Mouse (Mus musculus) MEL (cell line): Measurements from ENCODE around the gene Slc7a6os. TPM values are rescaled to one million over a fixed set of nuclear protein-coding genes. Genes with fewer than 3 reads are reported as not detected.

ENCODE experiments used
- DNase-seq: peaks from one replicate; pipeline ENCODE4 v3.0.0; 2011; ENCODE audit warnings: low read depth, low spot score
- H3K27ac ChIP-seq: 2 replicates; pipeline ENCODE4 v1.5.1; 2012; ENCODE audit warnings: low read depth, mild to moderate bottlenecking, control low read depth, low read length, moderate library complexity; ENCODE audit not compliant: control insufficient read depth
- H3K27me3 ChIP-seq, 2 experiments: fragments of 150-350 bp in 1 of 2; sonication (generic) in 1 of 2; 2 replicates each; pipeline ENCODE4 v1.6.1; 2012; ENCODE audit warnings: low read length in 2 of 2, mild to moderate bottlenecking in 2 of 2, improper control_type of control experiment in 1 of 2, moderate library complexity in 1 of 2; ENCODE audit not compliant: insufficient read depth in 2 of 2, control insufficient read depth in 1 of 2
- H3K36me3 ChIP-seq, 2 experiments: 2 replicates each; pipeline ENCODE4 v1.6.1; 2012 to 2014; ENCODE audit warnings: low read length in 2 of 2, improper control_type of control experiment in 1 of 2, inconsistent platforms in 1 of 2, mild to moderate bottlenecking in 1 of 2; ENCODE audit not compliant: insufficient read depth in 2 of 2, control insufficient read depth in 1 of 2
- H3K4me1 ChIP-seq, 2 experiments: fragments of 150-350 bp in 1 of 2; sonication (generic) in 1 of 2; 2 replicates each; pipeline ENCODE4 v1.6.1; 2012; ENCODE audit warnings: low read length in 2 of 2, improper control_type of control experiment in 1 of 2, mild to moderate bottlenecking in 1 of 2; ENCODE audit not compliant: insufficient read depth in 2 of 2, control insufficient read depth in 1 of 2
- H3K4me3 ChIP-seq, 2 experiments: fragments of 150-350 bp in 1 of 2; sonication (generic) in 1 of 2; 2 replicates each; pipeline ENCODE4 v1.5.1; 2012; ENCODE audit warnings: low read depth in 2 of 2, low read length in 2 of 2, mild to moderate bottlenecking in 2 of 2, moderate library complexity in 2 of 2, control low read depth in 1 of 2, improper control_type of control experiment in 1 of 2; ENCODE audit not compliant: control insufficient read depth in 1 of 2, insufficient read depth in 1 of 2
- H3K79me2 ChIP-seq: 2 replicates; pipeline ENCODE4 v1.6.1; 2012; ENCODE audit warnings: mild to moderate bottlenecking, low read length, moderate library complexity; ENCODE audit not compliant: control insufficient read depth, poor library complexity, insufficient read depth
- H3K9ac ChIP-seq: 2 replicates; pipeline ENCODE4 v1.6.1; 2012; ENCODE audit warnings: low read depth, mild to moderate bottlenecking, control low read depth, low read length, moderate library complexity; ENCODE audit not compliant: control insufficient read depth, poor library complexity, severe bottlenecking
- H3K9me3 ChIP-seq: fragments of 150-350 bp; sonication (generic); replicated peaks from 2 replicates; pipeline ENCODE4 v1.6.1; 2012; ENCODE audit warnings: mild to moderate bottlenecking, low read length, improper control_type of control experiment, moderate library complexity; ENCODE audit not compliant: insufficient read depth
- CHD1 ChIP-seq: IDR thresholded peaks from 2 replicates; pipeline ENCODE4 v1.6.1; 2012; ENCODE audit warnings: low read depth, mild to moderate bottlenecking, inconsistent platforms, low read length, improper control_type of control experiment
- CTCF ChIP-seq, 3 experiments: IDR thresholded peaks in 2 of 3; conservative IDR thresholded peaks in 1 of 3; 2 replicates each; pipeline ENCODE4 v1.5.1; 2011 to 2012; ENCODE audit warnings: low read length in 3 of 3, low read depth in 2 of 3, mild to moderate bottlenecking in 2 of 3, improper control_type of control experiment in 1 of 3, inconsistent platforms in 1 of 3, mixed read lengths in 1 of 3, moderate library complexity in 1 of 3; ENCODE audit not compliant: control insufficient read depth in 1 of 3, insufficient read depth in 1 of 3, poor library complexity in 1 of 3, severe bottlenecking in 1 of 3
- ELF1 ChIP-seq: IDR thresholded peaks from 2 replicates; pipeline ENCODE4 v1.6.1; 2014; ENCODE audit warnings: low read depth, mild to moderate bottlenecking, inconsistent platforms, low read length, improper control_type of control experiment, moderate library complexity
- EP300 ChIP-seq, 2 experiments: IDR thresholded peaks; 2 replicates each; pipeline ENCODE4 v1.6.1; 2011; ENCODE audit warnings: improper control_type of control experiment in 2 of 2, low read length in 2 of 2, low read depth in 1 of 2, mild to moderate bottlenecking in 1 of 2
- ETS1 ChIP-seq: IDR thresholded peaks from 2 replicates; pipeline ENCODE4 v1.6.1; 2012; ENCODE audit warnings: low read depth, mild to moderate bottlenecking, inconsistent platforms, low read length, improper control_type of control experiment, moderate library complexity
- GABPA ChIP-seq: IDR thresholded peaks from 2 replicates; pipeline ENCODE4 v1.6.1; 2012; ENCODE audit warnings: low read depth, mild to moderate bottlenecking, inconsistent platforms, low read length, improper control_type of control experiment, moderate library complexity
- GATA1 ChIP-seq: IDR thresholded peaks from 2 replicates; pipeline ENCODE4 v1.6.1; 2011; ENCODE audit warnings: low read depth, low read length, improper control_type of control experiment
- MAX ChIP-seq: IDR thresholded peaks from 2 replicates; pipeline ENCODE4 v1.6.1; 2011; ENCODE audit warnings: low read length, improper control_type of control experiment
- MXI1 ChIP-seq: IDR thresholded peaks from 2 replicates; pipeline ENCODE4 v1.6.1; 2011; ENCODE audit warnings: mild to moderate bottlenecking, low read depth, low read length, improper control_type of control experiment
- NRF1 ChIP-seq: IDR thresholded peaks from 2 replicates; pipeline ENCODE4 v1.6.1; 2014; ENCODE audit warnings: low read depth, mild to moderate bottlenecking, inconsistent platforms, low read length, improper control_type of control experiment, moderate library complexity; ENCODE audit not compliant: poor library complexity, insufficient read depth, severe bottlenecking
- RCOR1 ChIP-seq: IDR thresholded peaks from 2 replicates; pipeline ENCODE4 v1.6.1; 2012; ENCODE audit warnings: low read depth, mild to moderate bottlenecking, inconsistent platforms, low read length, improper control_type of control experiment
- SIN3A ChIP-seq: IDR thresholded peaks from 2 replicates; pipeline ENCODE4 v1.6.1; 2012; ENCODE audit warnings: low read length, improper control_type of control experiment, inconsistent platforms
- SMC3 ChIP-seq: IDR thresholded peaks from 2 replicates; pipeline ENCODE4 v1.6.1; 2011; ENCODE audit warnings: low read depth, low read length, improper control_type of control experiment
- TAL1 ChIP-seq: IDR thresholded peaks from 2 replicates; pipeline ENCODE4 v1.6.1; 2012; ENCODE audit warnings: mild to moderate bottlenecking, inconsistent platforms, low read length, moderate library complexity, mixed read lengths
- TCF12 ChIP-seq: IDR thresholded peaks from 2 replicates; pipeline ENCODE4 v1.6.1; 2014; ENCODE audit warnings: low read depth, mild to moderate bottlenecking, inconsistent platforms, low read length, improper control_type of control experiment, moderate library complexity
- ZKSCAN1 ChIP-seq: IDR thresholded peaks from 2 replicates; pipeline ENCODE4 v1.6.1; 2012; ENCODE audit warnings: low read depth, mild to moderate bottlenecking, inconsistent platforms, low read length, improper control_type of control experiment, moderate library complexity
- polyA plus RNA-seq, 2 experiments: library from polyadenylated mRNA; stranded (reverse) in 1 of 2; unstranded in 1 of 2; fragments of >175 nt in 1 of 2; fragments of >200 nt in 1 of 2; gene quantifications; 2 replicates each; pipeline versions ENCODE4 v1.2.1 to v1.2.4; 2012; ENCODE audit warnings: low replicate concordance in 2 of 2, low read depth in 1 of 2; ENCODE audit not compliant: insufficient read length in 2 of 2, insufficient read depth in 1 of 2, missing spikeins in 1 of 2
- total RNA-seq: library from RNA; depleted of rRNA; stranded (reverse); fragments of 300-350 nt; gene quantifications from 2 replicates; pipeline ENCODE4 v1.2.3, GENCODE M21; 2012

The Slc7a6os gene
- total and polyA plus RNA-seq, 3 experiments: 52.0 to 53.6 TPM; not detected in 1

DNA sequence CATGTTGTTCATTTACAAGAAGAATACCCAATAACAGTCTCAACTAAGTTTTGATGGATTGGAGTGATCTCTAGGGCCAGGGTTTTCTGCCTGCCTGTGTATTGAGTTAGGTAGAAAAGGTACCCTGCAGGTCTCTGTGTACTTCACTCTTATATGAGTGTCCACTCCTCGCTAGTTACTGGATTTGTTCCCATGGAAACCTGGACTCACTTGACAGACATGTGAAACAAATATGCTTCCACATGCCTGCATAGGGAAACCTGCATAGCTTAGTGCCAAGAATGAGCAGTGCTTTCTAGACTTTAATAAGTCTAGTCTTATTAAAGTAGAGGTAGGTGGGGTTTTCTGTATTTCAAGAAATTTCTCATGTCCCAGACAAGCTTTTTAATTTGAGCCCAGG lies 33.8 kb downstream of the Slc7a6os start:
- H3K9me3 ChIP-seq: no peaks in the 10 kb centered on the region
- H3K27ac ChIP-seq: no peak overlapping the region
- DNase-seq: no peak
- no peaks in the 10 kb centered on the region for H3K27me3 ChIP-seq
- peaks cover 14% of the 10 kb centered on the region for H3K79me2 ChIP-seq
- H3K36me3 ChIP-seq: peaks cover 7 to 31% of the 10 kb centered on the region in 2 experiments
- TF ChIP-seq ZKSCAN1: no peak
- no peak for TF ChIP-seq SIN3A
- H3K4me3 ChIP-seq: no peak overlapping the region
- H3K4me1 ChIP-seq: peaks cover 19 to 25% of the 10 kb centered on the region in 2 experiments
- no peak overlapping the region for H3K9ac ChIP-seq

DNA sequence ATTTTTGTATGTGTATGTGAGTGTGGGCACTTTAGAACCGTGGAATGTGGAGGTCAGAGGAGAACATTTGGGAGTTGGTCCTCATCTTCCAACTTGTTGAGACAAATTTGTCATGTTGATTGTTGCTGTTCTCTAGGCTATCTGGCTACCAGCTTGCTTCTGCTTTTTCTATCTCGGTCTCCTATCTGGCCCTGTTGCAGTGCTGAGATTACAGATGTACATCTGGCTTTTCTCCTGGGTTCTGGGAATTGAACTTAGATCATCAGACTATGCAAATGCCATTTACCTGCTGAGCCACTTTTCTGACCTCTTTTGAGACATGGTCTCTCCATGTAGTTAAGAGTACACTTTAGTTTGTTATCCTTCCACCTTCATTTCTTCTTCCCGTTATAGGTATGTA lies 37.2 kb downstream of the Slc7a6os start:
- TF ChIP-seq SMC3 (no peak), EP300 (IDR thresholded peaks at IDR 0.05; ENCODE audit: low read depth in 1 of 2, low read length in 2 of 2) (peak; percentile 60 to 69), GABPA (no peak), RCOR1 (peak; percentile 89), ETS1 (peak; percentile 43; the same call in 1 of the 2 replicates), GATA1 (peak; percentile 91), TCF12 (peak; percentile 65), TAL1 (peak; percentile 11; the same call in 1 of the 2 replicates)

DNA sequence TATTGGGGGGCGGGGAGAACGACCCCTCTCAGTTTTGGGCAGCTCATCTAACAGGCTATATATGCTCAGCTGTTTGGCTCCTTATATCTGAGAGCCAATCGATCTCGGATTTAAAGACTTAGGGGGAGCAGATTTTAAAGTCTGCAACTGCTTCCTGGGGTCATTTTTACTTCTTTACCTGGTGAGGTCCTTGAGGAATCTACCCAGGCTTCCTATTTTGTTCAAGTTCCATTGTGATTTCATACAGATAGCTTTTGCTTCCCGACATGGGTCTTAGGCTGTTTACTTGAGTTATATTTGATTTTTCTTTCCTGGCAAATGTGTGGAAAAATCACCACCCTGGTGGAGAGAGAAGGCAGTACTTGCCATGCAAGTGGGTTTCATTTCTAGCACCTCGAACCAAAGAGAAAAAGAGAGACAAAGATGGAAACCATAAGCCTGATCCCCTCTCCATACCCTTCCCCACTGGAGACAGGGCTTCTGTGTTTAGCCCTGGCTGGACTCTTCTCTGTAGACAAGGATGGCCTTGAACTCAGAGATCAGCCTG lies 40.7 kb downstream of the Slc7a6os start:
- H3K9me3 ChIP-seq: no peaks in the 10 kb centered on the region
- peaks cover 27% of the 10 kb centered on the region for H3K79me2 ChIP-seq
- H3K4me1 ChIP-seq: peaks cover 9 to 26% of the 10 kb centered on the region in 2 experiments
- H3K9ac ChIP-seq: peak overlapping the region; percentile 76
- peaks cover 6 to 26% of the 10 kb centered on the region in 2 experiments for H3K36me3 ChIP-seq
- TF ChIP-seq EP300 (IDR thresholded peaks at IDR 0.05; ENCODE audit: low read depth in 1 of 2, low read length in 2 of 2) (no peak), MAX (no peak), CTCF (IDR thresholded peaks at IDR 0.05 in 2 of 3, conservative IDR thresholded peaks at IDR 0.05 in 1 of 3; ENCODE audit: control insufficient read depth in 1 of 3, insufficient read depth in 1 of 3, low read depth in 2 of 3, low read length in 3 of 3, poor library complexity in 1 of 3, severe bottlenecking in 1 of 3) (peak in 1 of 3 experiments; percentile 21; a peak in 1 of 6 replicates), ELF1 (no peak), CHD1 (no peak), MXI1 (no peak), NRF1 (no peak)
- DNase-seq: no peak
- no peak overlapping the region for H3K27ac ChIP-seq
- H3K4me3 ChIP-seq: peak overlapping the region; percentile 63 to 84
- no peaks in the 10 kb centered on the region for H3K27me3 ChIP-seq

More for the DNA sequence above, 37.2 kb downstream of the Slc7a6os start:
- H3K9me3 ChIP-seq: no peaks in the 10 kb centered on the region
- no peak for DNase-seq
- no peaks in the 10 kb centered on the region for H3K27me3 ChIP-seq
- peaks cover 33% of the 10 kb centered on the region for H3K79me2 ChIP-seq
- H3K27ac ChIP-seq: no peak overlapping the region
- H3K4me3 ChIP-seq: no peak overlapping the region
- peaks cover 7 to 38% of the 10 kb centered on the region in 2 experiments for H3K36me3 ChIP-seq
- no peak overlapping the region for H3K9ac ChIP-seq
- peaks cover 19 to 32% of the 10 kb centered on the region in 2 experiments for H3K4me1 ChIP-seq
